Mouse (Mus musculus): ENCODE measurements around the gene Shc3. TPM values are rescaled to one million over a fixed set of nuclear protein-coding genes. Genes with fewer than 3 reads are reported as not detected.

The Shc3 gene
- polyA plus RNA-seq, 1 experiment from 2014 or later = 6.6 TPM

DNA sequence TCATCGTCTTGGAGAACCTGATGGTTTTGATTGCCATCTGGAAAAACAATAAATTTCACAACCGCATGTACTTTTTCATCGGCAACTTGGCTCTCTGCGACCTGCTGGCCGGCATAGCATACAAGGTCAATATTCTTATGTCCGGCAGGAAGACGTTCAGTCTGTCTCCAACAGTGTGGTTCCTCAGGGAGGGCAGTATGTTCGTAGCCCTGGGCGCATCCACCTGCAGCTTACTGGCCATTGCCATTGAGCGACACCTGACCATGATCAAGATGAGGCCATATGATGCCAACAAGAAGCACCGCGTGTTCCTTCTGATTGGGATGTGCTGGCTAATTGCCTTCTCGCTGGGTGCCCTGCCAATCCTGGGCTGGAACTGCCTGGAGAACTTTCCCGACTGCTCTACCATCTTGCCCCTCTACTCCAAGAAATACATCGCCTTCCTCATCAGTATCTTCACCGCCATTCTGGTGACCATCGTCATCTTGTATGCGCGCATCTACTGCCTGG lies 150.2 kb downstream of the Shc3 start:
- Histone ChIP-seq H3K4me2 (ENCODE audit: low read depth, low read length) (peak overlapping the region; percentile 26), H3K4me1 (ENCODE audit: control insufficient read depth, insufficient read depth, low read length) (peaks cover 10% of the 10 kb centered on the region), H3K27me3 (ENCODE audit: control insufficient read depth, insufficient read depth, low read length) (no peaks in the 10 kb centered on the region), H3K4me3 (ENCODE audit: low read depth, low read length) (no peak overlapping the region), H3K9ac (replicated peaks; ENCODE audit: low read depth, low read length) (no peak overlapping the region), H3K27ac (ENCODE audit: low read depth, low read length) (no peak overlapping the region), H3K36me3 (ENCODE audit: control insufficient read depth, insufficient read depth, low read length) (no peaks in the 10 kb centered on the region), H3K9me3 (ENCODE audit: control insufficient read depth, low read length) (no peaks in the 10 kb centered on the region)
- peak; percentile 26 for ATAC-seq (ENCODE audit: low read depth)
- 77% methylated on average over 19 of the region's 19 CpGs for WGBS

- Histone ChIP-seq H3K9me3 (ENCODE audit: control insufficient read depth, low read length) (no peaks in the 10 kb centered on the region), H3K4me1 (ENCODE audit: control insufficient read depth, insufficient read depth, low read length) (peaks cover 10% of the 10 kb centered on the region), H3K27me3 (ENCODE audit: control insufficient read depth, insufficient read depth, low read length) (no peaks in the 10 kb centered on the region), H3K36me3 (ENCODE audit: control insufficient read depth, insufficient read depth, low read length) (no peaks in the 10 kb centered on the region), H3K27ac (ENCODE audit: low read depth, low read length) (peak overlapping the region; percentile 55; the same call in 1 of the 2 replicates), H3K4me2 (ENCODE audit: low read depth, low read length) (peak overlapping the region; percentile 33), H3K9ac (replicated peaks; ENCODE audit: low read depth, low read length) (peak overlapping the region; percentile 29; the same call in 1 of the 2 replicates), H3K4me3 (ENCODE audit: low read depth, low read length) (peak overlapping the region; percentile 6; the same call in 1 of the 2 replicates)
- ATAC-seq (ENCODE audit: low read depth) = peak; percentile 90
- 4% methylated on average over 20 of the region's 20 CpGs for WGBS
These were observed 150.8 kb downstream of the Shc3 start for GRCm38 (mm10) chr13:51418268-51418941.

DNA sequence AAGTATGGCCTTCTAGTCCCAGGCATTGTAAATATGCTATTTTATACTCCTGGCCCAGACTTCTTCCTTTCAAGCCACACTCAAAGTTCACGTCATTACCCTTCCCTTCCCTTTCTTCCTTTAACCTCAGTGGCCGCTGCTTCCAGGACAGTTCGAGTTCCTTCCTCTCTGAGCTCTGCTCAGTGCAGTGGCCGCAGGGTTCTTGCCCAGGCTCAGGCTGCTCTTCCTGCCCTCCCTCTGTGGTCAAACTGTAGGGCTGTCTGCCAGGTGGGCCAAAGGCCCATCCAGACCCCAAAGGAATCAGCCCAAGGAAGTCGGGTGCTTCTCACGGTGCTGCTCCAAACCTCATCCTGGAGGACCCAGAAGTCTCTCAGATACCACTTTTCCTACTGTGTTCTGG lies 151.4 kb downstream of the Shc3 start:
- H3K27me3 ChIP-seq (ENCODE audit: control insufficient read depth, insufficient read depth, low read length) = no peaks in the 10 kb centered on the region
- peak overlapping the region; percentile 33 for H3K4me2 ChIP-seq (ENCODE audit: low read depth, low read length)
- H3K4me3 ChIP-seq (ENCODE audit: low read depth, low read length) = no peak overlapping the region
- no peaks in the 10 kb centered on the region for H3K9me3 ChIP-seq (ENCODE audit: control insufficient read depth, low read length)
- no peaks in the 10 kb centered on the region for H3K36me3 ChIP-seq (ENCODE audit: control insufficient read depth, insufficient read depth, low read length)
- H3K9ac ChIP-seq (replicated peaks; ENCODE audit: low read depth, low read length) = peak overlapping the region; percentile 29; the same call in 1 of the 2 replicates
- 61% methylated on average over 6 of the region's 6 CpGs for WGBS
- H3K27ac ChIP-seq (ENCODE audit: low read depth, low read length) = peak overlapping the region; percentile 55
- H3K4me1 ChIP-seq (ENCODE audit: control insufficient read depth, insufficient read depth, low read length) = peaks cover 10% of the 10 kb centered on the region
- ATAC-seq (ENCODE audit: low read depth) = no peak

GRCm38 (mm10) chr13:51416727-51417126 lies 152.5 kb downstream of the Shc3 start:
- Histone ChIP-seq H3K4me2 (ENCODE audit: low read depth, low read length) (no peak overlapping the region), H3K9ac (replicated peaks; ENCODE audit: low read depth, low read length) (no peak overlapping the region), H3K27me3 (ENCODE audit: control insufficient read depth, insufficient read depth, low read length) (no peaks in the 10 kb centered on the region), H3K4me3 (ENCODE audit: low read depth, low read length) (no peak overlapping the region), H3K9me3 (ENCODE audit: control insufficient read depth, low read length) (no peaks in the 10 kb centered on the region), H3K27ac (ENCODE audit: low read depth, low read length) (no peak overlapping the region), H3K36me3 (ENCODE audit: control insufficient read depth, insufficient read depth, low read length) (no peaks in the 10 kb centered on the region), H3K4me1 (ENCODE audit: control insufficient read depth, insufficient read depth, low read length) (peaks cover 10% of the 10 kb centered on the region)
- 93% methylated on average over 11 of the region's 11 CpGs for WGBS
- ATAC-seq (ENCODE audit: low read depth) = no peak

DNA sequence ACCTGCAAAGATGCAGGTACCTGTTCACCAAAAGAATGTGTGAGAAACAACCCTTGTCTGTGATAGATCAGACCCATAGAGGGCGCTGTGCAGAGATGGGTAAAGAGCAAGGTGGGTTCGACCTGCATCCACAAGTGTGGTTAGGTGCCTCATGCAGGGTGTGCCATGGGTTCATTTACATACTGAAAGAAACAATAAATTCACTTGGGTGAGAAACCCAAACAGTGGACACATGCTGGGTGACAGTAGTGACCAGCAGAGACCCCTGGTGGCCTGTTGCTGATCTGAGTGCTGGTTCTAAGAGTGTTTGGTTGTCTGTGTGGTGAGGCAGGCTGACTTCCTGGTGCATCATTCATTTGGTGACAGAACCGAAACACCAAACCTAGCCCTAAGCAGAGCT lies 155.8 kb downstream of the Shc3 start:
- H3K36me3 ChIP-seq (ENCODE audit: control insufficient read depth, insufficient read depth, low read length) = no peaks in the 10 kb centered on the region
- peaks cover 10% of the 10 kb centered on the region for H3K4me1 ChIP-seq (ENCODE audit: control insufficient read depth, insufficient read depth, low read length)
- no peaks in the 10 kb centered on the region for H3K27me3 ChIP-seq (ENCODE audit: control insufficient read depth, insufficient read depth, low read length)
- ATAC-seq (ENCODE audit: low read depth) = no peak
- 53% methylated on average over 3 of the region's 3 CpGs for WGBS
- no peak overlapping the region for H3K27ac ChIP-seq (ENCODE audit: low read depth, low read length)
- H3K9ac ChIP-seq (replicated peaks; ENCODE audit: low read depth, low read length) = no peak overlapping the region
- H3K9me3 ChIP-seq (ENCODE audit: control insufficient read depth, low read length) = no peaks in the 10 kb centered on the region
- no peak overlapping the region for H3K4me3 ChIP-seq (ENCODE audit: low read depth, low read length)
- no peak overlapping the region for H3K4me2 ChIP-seq (ENCODE audit: low read depth, low read length)

DNA sequence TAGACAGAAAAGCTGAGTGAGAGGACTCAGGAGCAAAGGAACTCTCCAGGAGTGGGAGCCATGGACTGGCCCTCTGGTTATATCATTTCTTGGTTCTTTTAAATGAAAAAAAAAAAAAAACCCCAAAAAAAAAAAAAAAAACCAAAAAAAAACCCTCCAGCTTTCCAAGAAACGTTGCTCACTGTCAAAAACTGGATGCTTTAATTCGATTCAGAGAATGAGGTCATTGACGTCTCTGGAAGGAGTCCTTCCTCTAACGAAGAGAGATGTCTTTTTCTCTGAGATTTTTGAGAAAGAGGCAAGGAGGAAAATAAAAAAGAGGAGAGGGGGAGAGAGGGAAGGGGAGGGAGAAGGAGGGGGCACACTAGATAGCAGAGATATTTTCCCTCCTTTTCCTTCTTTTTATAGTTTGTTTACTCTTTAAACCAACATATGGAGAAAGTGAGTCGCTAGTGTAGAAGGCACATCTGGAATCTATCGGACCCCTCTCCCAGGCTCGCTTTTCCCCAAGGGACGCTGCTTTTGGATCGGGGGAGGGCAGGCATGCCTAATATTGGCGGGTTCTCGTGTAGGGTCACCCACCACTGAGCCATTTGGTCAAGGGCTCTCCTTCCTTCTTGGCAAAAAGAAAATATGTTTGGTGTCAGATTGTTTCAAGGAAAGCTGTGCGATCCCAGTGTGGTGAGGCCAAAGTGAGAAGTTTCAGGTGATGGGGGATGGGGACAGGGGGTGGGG lies 157.4 kb downstream of the Shc3 start:
- no peaks in the 10 kb centered on the region for H3K4me1 ChIP-seq (ENCODE audit: control insufficient read depth, insufficient read depth, low read length)
- H3K27me3 ChIP-seq (ENCODE audit: control insufficient read depth, insufficient read depth, low read length) = peaks cover 3% of the 10 kb centered on the region; the same call in 1 of the 2 replicates
- ATAC-seq (ENCODE audit: low read depth) = no peak
- WGBS = 78% methylated on average over 12 of the region's 12 CpGs
- H3K9me3 ChIP-seq (ENCODE audit: control insufficient read depth, low read length) = no peaks in the 10 kb centered on the region
- no peak overlapping the region for H3K4me3 ChIP-seq (ENCODE audit: low read depth, low read length)
- no peak overlapping the region for H3K4me2 ChIP-seq (ENCODE audit: low read depth, low read length)
- H3K36me3 ChIP-seq (ENCODE audit: control insufficient read depth, insufficient read depth, low read length) = no peaks in the 10 kb centered on the region
- H3K9ac ChIP-seq (replicated peaks; ENCODE audit: low read depth, low read length) = no peak overlapping the region
- H3K27ac ChIP-seq (ENCODE audit: low read depth, low read length) = no peak overlapping the region

DNA sequence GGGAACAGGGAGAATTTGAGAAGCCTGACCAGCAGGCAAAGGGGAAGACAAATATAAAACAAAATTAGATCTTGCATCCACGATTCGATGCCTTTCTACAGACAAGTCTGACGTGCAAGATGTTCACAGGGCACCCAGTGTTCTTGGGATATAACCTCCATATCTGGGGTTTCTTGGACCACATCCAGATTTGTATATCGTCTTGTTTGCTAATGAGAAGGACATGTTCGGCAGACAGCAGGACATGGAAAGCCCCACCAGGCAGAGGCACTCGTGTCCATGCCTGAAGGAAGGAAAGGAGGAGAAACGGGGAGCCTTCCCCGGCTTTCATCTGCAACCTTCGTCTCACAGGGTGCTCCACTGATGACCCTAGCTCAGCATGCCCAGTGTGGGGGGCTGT lies 158.0 kb downstream of the Shc3 start:
- ATAC-seq (ENCODE audit: low read depth) = no peak
- Histone ChIP-seq H3K4me3 (ENCODE audit: low read depth, low read length) (no peak overlapping the region), H3K4me1 (ENCODE audit: control insufficient read depth, insufficient read depth, low read length) (no peaks in the 10 kb centered on the region), H3K36me3 (ENCODE audit: control insufficient read depth, insufficient read depth, low read length) (no peaks in the 10 kb centered on the region), H3K27me3 (ENCODE audit: control insufficient read depth, insufficient read depth, low read length) (peaks cover 3% of the 10 kb centered on the region; the same call in 1 of the 2 replicates), H3K9me3 (ENCODE audit: control insufficient read depth, low read length) (no peaks in the 10 kb centered on the region), H3K9ac (replicated peaks; ENCODE audit: low read depth, low read length) (no peak overlapping the region), H3K4me2 (ENCODE audit: low read depth, low read length) (no peak overlapping the region), H3K27ac (ENCODE audit: low read depth, low read length) (no peak overlapping the region)
- WGBS = 74% methylated on average over 9 of the region's 9 CpGs

- Histone ChIP-seq H3K4me1 (ENCODE audit: control insufficient read depth, insufficient read depth, low read length) (no peaks in the 10 kb centered on the region), H3K27ac (ENCODE audit: low read depth, low read length) (no peak overlapping the region), H3K4me3 (ENCODE audit: low read depth, low read length) (no peak overlapping the region), H3K9ac (replicated peaks; ENCODE audit: low read depth, low read length) (no peak overlapping the region), H3K36me3 (ENCODE audit: control insufficient read depth, insufficient read depth, low read length) (no peaks in the 10 kb centered on the region), H3K4me2 (ENCODE audit: low read depth, low read length) (no peak overlapping the region), H3K9me3 (ENCODE audit: control insufficient read depth, low read length) (no peaks in the 10 kb centered on the region), H3K27me3 (ENCODE audit: control insufficient read depth, insufficient read depth, low read length) (peaks cover 3% of the 10 kb centered on the region; the same call in 1 of the 2 replicates)
- WGBS = 74% methylated on average over 4 of the region's 6 CpGs
- no peak for ATAC-seq (ENCODE audit: low read depth)
These were observed 159.2 kb downstream of the Shc3 start for GRCm38 (mm10) chr13:51409936-51410481.

All from neural tube, embryonic 14.5 days (tissue).